Comparison of ENCODE assay signal across 8 mouse cellular contexts in genomic region chr4:150371580-150372380, GRCm38 (mm10).
DNase-seq lines count a peak whose midpoint lies in the region; ATAC-seq and TF ChIP-seq lines count a peak whose summit lies in the region.

No protein-coding gene starts in this region.

- no peak for TF ChIP-seq CTCF in E14TG2a.4 (conservative IDR thresholded peaks at IDR 0.05; ENCODE audit: low read length)
- TF ChIP-seq CTCF in stomach, postnatal 0 days (IDR thresholded peaks at IDR 0.05; ENCODE audit: low read depth) = peak; percentile 48; the same call in 1 of the 2 replicates

- peaks cover 62% of the 10 kb centered on the region for H3K4me1 ChIP-seq in E14TG2a.4 (replicated peaks; ENCODE audit: low read depth, low read length)
- peaks cover 20% of the 10 kb centered on the region for H3K4me1 ChIP-seq in forebrain, embryonic 11.5 days (replicated peaks; ENCODE audit: control insufficient read depth, insufficient read depth, low read length)
- peaks cover 46% of the 10 kb centered on the region for H3K4me1 ChIP-seq in heart, embryonic 16.5 days (ENCODE audit: control insufficient read depth, insufficient read depth, low read length)
- peaks cover 39% of the 10 kb centered on the region for H3K4me1 ChIP-seq in liver, embryonic 16.5 days (ENCODE audit: control insufficient read depth, low read depth, low read length)
- peaks cover 64% of the 10 kb centered on the region for H3K4me1 ChIP-seq in neural tube, embryonic 12.5 days
- peaks cover 12% of the 10 kb centered on the region for H3K4me1 ChIP-seq in stomach, postnatal 0 days (replicated peaks; ENCODE audit: control insufficient read depth, insufficient read depth)

- under 1% methylated on average over 57 of the region's 58 CpGs for WGBS in forebrain, embryonic 11.5 days
- under 1% methylated on average over 54 of the region's 58 CpGs for WGBS in heart, embryonic 16.5 days
- WGBS in liver, embryonic 16.5 days (ENCODE audit: insufficient replicate concordance) = under 1% methylated on average over 58 of the region's 58 CpGs
- WGBS in neural tube, embryonic 12.5 days = under 1% methylated on average over 58 of the region's 58 CpGs
- WGBS in stomach, postnatal 0 days = under 1% methylated on average over 46 of the region's 58 CpGs

- H3K36me3 ChIP-seq in E14TG2a.4 (ENCODE audit: insufficient read depth, low read length) = no peaks in the 10 kb centered on the region
- H3K36me3 ChIP-seq in forebrain, embryonic 11.5 days (ENCODE audit: control insufficient read depth, insufficient read depth, low read length) = no peaks in the 10 kb centered on the region
- H3K36me3 ChIP-seq in heart, embryonic 16.5 days (ENCODE audit: control insufficient read depth, insufficient read depth) = no peaks in the 10 kb centered on the region
- H3K36me3 ChIP-seq in liver, embryonic 16.5 days (ENCODE audit: control insufficient read depth, insufficient read depth) = no peaks in the 10 kb centered on the region
- no peaks in the 10 kb centered on the region for H3K36me3 ChIP-seq in neural tube, embryonic 12.5 days
- H3K36me3 ChIP-seq in stomach, postnatal 0 days (ENCODE audit: control insufficient read depth, insufficient read depth, low read length) = no peaks in the 10 kb centered on the region

- TF ChIP-seq EP300 in stomach, postnatal 0 days (optimal IDR thresholded peaks at IDR 0.05) = no peak

- H3K27me3 ChIP-seq in E14TG2a.4 (ENCODE audit: insufficient read depth, low read length) = no peaks in the 10 kb centered on the region
- H3K27me3 ChIP-seq in forebrain, embryonic 11.5 days (ENCODE audit: control insufficient read depth, insufficient read depth, low read length) = no peaks in the 10 kb centered on the region
- no peaks in the 10 kb centered on the region for H3K27me3 ChIP-seq in heart, embryonic 16.5 days (ENCODE audit: control insufficient read depth, insufficient read depth, low read length)
- no peaks in the 10 kb centered on the region for H3K27me3 ChIP-seq in liver, embryonic 16.5 days (ENCODE audit: control insufficient read depth, insufficient read depth, low read depth, low read length)
- no peaks in the 10 kb centered on the region for H3K27me3 ChIP-seq in neural tube, embryonic 12.5 days (replicated peaks)
- H3K27me3 ChIP-seq in stomach, postnatal 0 days (ENCODE audit: control insufficient read depth, insufficient read depth, low read length) = no peaks in the 10 kb centered on the region

- peak; percentile 22 for DNase-seq in c-Kit-negative CD71-positive TER-119-positive erythroid progenitor cells, embryonic 14.5 days (ENCODE audit: low read depth, low spot score)
- DNase-seq in forebrain, embryonic 11.5 days (ENCODE audit: low spot score) = peak; percentile 91
- peak; percentile 82 to 92 for DNase-seq in kidney, postnatal 25 days
- peak; percentile 83 for DNase-seq in stomach, postnatal 0 days (ENCODE audit: low spot score)

- peak overlapping the region; percentile 79 for H3K9ac ChIP-seq in forebrain, embryonic 11.5 days (ENCODE audit: low read length)
- peak overlapping the region; percentile 85 for H3K9ac ChIP-seq in heart, embryonic 16.5 days (ENCODE audit: low read length)
- peak overlapping the region; percentile 67 for H3K9ac ChIP-seq in liver, embryonic 16.5 days (ENCODE audit: low read depth, low read length)
- peak overlapping the region; percentile 75 for H3K9ac ChIP-seq in neural tube, embryonic 12.5 days
- H3K9ac ChIP-seq in stomach, postnatal 0 days (ENCODE audit: low read length) = peak overlapping the region; percentile 74

- H3K4me3 ChIP-seq in E14TG2a.4 (replicated peaks; ENCODE audit: low read length) = peak overlapping the region; percentile 82
- H3K4me3 ChIP-seq in forebrain, embryonic 11.5 days (ENCODE audit: low read depth, low read length) = peak overlapping the region; percentile 36
- peak overlapping the region; percentile 76 for H3K4me3 ChIP-seq in heart, embryonic 16.5 days (ENCODE audit: low read length)
- peak overlapping the region; percentile 68 for H3K4me3 ChIP-seq in liver, embryonic 16.5 days (ENCODE audit: low read depth, low read length)
- H3K4me3 ChIP-seq in neural tube, embryonic 12.5 days = peak overlapping the region; percentile 53
- peak overlapping the region; percentile 59 for H3K4me3 ChIP-seq in stomach, postnatal 0 days (ENCODE audit: low read depth, low read length)

- H3K9me3 ChIP-seq in E14TG2a.4 (ENCODE audit: low read length) = no peaks in the 10 kb centered on the region
- H3K9me3 ChIP-seq in forebrain, embryonic 11.5 days (ENCODE audit: control insufficient read depth, low read length) = no peaks in the 10 kb centered on the region
- no peaks in the 10 kb centered on the region for H3K9me3 ChIP-seq in heart, embryonic 16.5 days (replicated peaks; ENCODE audit: control insufficient read depth, low read length)
- H3K9me3 ChIP-seq in liver, embryonic 16.5 days (replicated peaks; ENCODE audit: control insufficient read depth, low read length) = no peaks in the 10 kb centered on the region
- no peaks in the 10 kb centered on the region for H3K9me3 ChIP-seq in neural tube, embryonic 12.5 days
- H3K9me3 ChIP-seq in stomach, postnatal 0 days (ENCODE audit: control insufficient read depth, low read length) = no peaks in the 10 kb centered on the region

- H3K4me2 ChIP-seq in forebrain, embryonic 11.5 days (ENCODE audit: low read depth, low read length, severe bottlenecking) = peak overlapping the region; percentile 73
- H3K4me2 ChIP-seq in heart, embryonic 16.5 days (ENCODE audit: low read depth, low read length) = peak overlapping the region; percentile 99
- peak overlapping the region; percentile 90 for H3K4me2 ChIP-seq in liver, embryonic 16.5 days (ENCODE audit: low read depth, low read length)
- H3K4me2 ChIP-seq in neural tube, embryonic 12.5 days (replicated peaks) = peak overlapping the region; percentile 91
- H3K4me2 ChIP-seq in stomach, postnatal 0 days (replicated peaks; ENCODE audit: low read depth) = peak overlapping the region; percentile 97

- ATAC-seq in forebrain, embryonic 11.5 days (replicated peaks; ENCODE audit: low FRiP score) = peak; percentile 88
- ATAC-seq in heart, embryonic 16.5 days (replicated peaks; ENCODE audit: extremely low read depth, insufficient read depth, low FRiP score) = peak; percentile 85
- ATAC-seq in liver, embryonic 16.5 days (ENCODE audit: low read depth) = peak; percentile 72
- peak; percentile 90 for ATAC-seq in neural tube, embryonic 12.5 days (ENCODE audit: low FRiP score, low read depth)
- peak; percentile 88 for ATAC-seq in stomach, postnatal 0 days (ENCODE audit: low FRiP score, low TSS enrichment)

- peak overlapping the region; percentile 86 for H3K27ac ChIP-seq in forebrain, embryonic 11.5 days (ENCODE audit: low read depth, low read length)
- H3K27ac ChIP-seq in heart, embryonic 16.5 days (ENCODE audit: low read length) = peak overlapping the region; percentile 89
- H3K27ac ChIP-seq in liver, embryonic 16.5 days (ENCODE audit: low read length) = peak overlapping the region; percentile 62
- peak overlapping the region; percentile 96 for H3K27ac ChIP-seq in neural tube, embryonic 12.5 days
- peak overlapping the region; percentile 86 for H3K27ac ChIP-seq in stomach, postnatal 0 days (replicated peaks)

Comparison
In these comparisons a context has a peak if more than half of its experiments do, and no peak if none do; other contexts are left out.
1. Peak in every context shown above with its lines: DNase-seq, ATAC-seq, H3K4me3 ChIP-seq and H3K27ac ChIP-seq.
2. DNase-seq: peak in every context shown above with its lines; median percentile 91 in forebrain, embryonic 11.5 days; 87 in kidney, postnatal 25 days; 83 in stomach, postnatal 0 days; 22 in c-Kit-negative CD71-positive TER-119-positive erythroid progenitor cells, embryonic 14.5 days.